In genomic region chr11:74962846-74963407, GRCm38 (mm10) we compare ENCODE assay signal across 15 mouse cellular contexts. TPM values are rescaled to one million over a fixed set of nuclear protein-coding genes. Genes with fewer than 3 reads are reported as not detected.
DNase-seq lines count a peak whose midpoint lies in the region; ATAC-seq and TF ChIP-seq lines count a peak whose summit lies in the region.
"Had no signal": no experiment of that assay in that cellular context is flagged by ENCODE, and none has a peak within 500 bp of the region (broad histone marks: within the 10 kb centered on the region; RNA-seq: fewer than 3 reads in every experiment).

No protein-coding gene starts in this region.

- H3K4me1 ChIP-seq in intestine, embryonic 16.5 days (ENCODE audit: control insufficient read depth, insufficient read depth, low read length), result peaks cover 4% of the 10 kb centered on the region
- H3K4me1 ChIP-seq in intestine, embryonic 15.5 days (replicated peaks), result no peaks in the 10 kb centered on the region
- 0 out of 2 replicates have a peak, but pooled peaks cover 2% of the 10 kb centered on the region for H3K4me1 ChIP-seq in stomach, embryonic 15.5 days
- H3K4me1 ChIP-seq in stomach, postnatal 0 days (replicated peaks; ENCODE audit: control insufficient read depth, insufficient read depth), result no peaks in the 10 kb centered on the region
- H3K4me1 ChIP-seq: embryonic facial prominence, embryonic 13.5 days; midbrain, embryonic 10.5 days had no signal

- no peak overlapping the region for H3K4me2 ChIP-seq in intestine, embryonic 16.5 days (ENCODE audit: low read depth, low read length)
- no peak overlapping the region for H3K4me2 ChIP-seq in intestine, embryonic 15.5 days (replicated peaks)
- H3K4me2 ChIP-seq in stomach, embryonic 15.5 days, result 0 out of 2 replicates have a peak overlapping the region, but pooled peaks have one; percentile 5
- H3K4me2 ChIP-seq in stomach, postnatal 0 days (replicated peaks; ENCODE audit: low read depth), result no peak overlapping the region
- H3K4me2 ChIP-seq: embryonic facial prominence, embryonic 13.5 days; hindbrain, embryonic 14.5 days had no signal

- no peak overlapping the region for H3K4me3 ChIP-seq in intestine, embryonic 16.5 days (ENCODE audit: low read length)
- no peak overlapping the region for H3K4me3 ChIP-seq in intestine, embryonic 15.5 days (replicated peaks)
- no peak overlapping the region for H3K4me3 ChIP-seq in stomach, embryonic 15.5 days (replicated peaks)
- H3K4me3 ChIP-seq in stomach, postnatal 0 days (ENCODE audit: low read depth, low read length), result no peak overlapping the region
- H3K4me3 ChIP-seq: embryonic facial prominence, embryonic 13.5 days; midbrain, embryonic 10.5 days; myocyte had no signal

- DNase-seq in cerebellum, adult 9-10 months, result peak; percentile 22
- no peak for DNase-seq in cerebellum, adult 8-10 months
- DNase-seq in stomach, postnatal 0 days (ENCODE audit: low spot score), result no peak
- peak; percentile 21 for DNase-seq in telencephalon, adult 2 months (ENCODE audit: low read depth, low spot score)
- DNase-seq: gastrocnemius, postnatal 36 days; kidney, adult 9 months had no signal

- ATAC-seq in intestine, embryonic 16.5 days, result no peak
- ATAC-seq in intestine, embryonic 15.5 days, result no peak
- ATAC-seq in stomach, embryonic 15.5 days (ENCODE audit: insufficient read depth, low FRiP score, low read depth), result no peak
- ATAC-seq in stomach, postnatal 0 days (ENCODE audit: low FRiP score, low TSS enrichment), result no peak
- no peak for ATAC-seq in erythroid progenitor cell, adult 5-6 weeks (replicated peaks; ENCODE audit: low FRiP score, poor library complexity, severe bottlenecking)

- TF ChIP-seq EP300 in stomach, postnatal 0 days (optimal IDR thresholded peaks at IDR 0.05), result no peak

- H3K36me3 ChIP-seq in intestine, embryonic 16.5 days (ENCODE audit: control insufficient read depth, insufficient read depth, low read length), result no peaks in the 10 kb centered on the region
- no peaks in the 10 kb centered on the region for H3K36me3 ChIP-seq in intestine, embryonic 15.5 days
- H3K36me3 ChIP-seq in stomach, embryonic 15.5 days, result no peaks in the 10 kb centered on the region
- no peaks in the 10 kb centered on the region for H3K36me3 ChIP-seq in stomach, postnatal 0 days (ENCODE audit: control insufficient read depth, insufficient read depth, low read length)

- no peak for TF ChIP-seq CTCF in stomach, postnatal 0 days (IDR thresholded peaks at IDR 0.05; ENCODE audit: low read depth)

- H3K9me3 ChIP-seq in intestine, embryonic 16.5 days (ENCODE audit: control insufficient read depth, low read length), result no peaks in the 10 kb centered on the region
- no peaks in the 10 kb centered on the region for H3K9me3 ChIP-seq in intestine, embryonic 15.5 days
- H3K9me3 ChIP-seq in stomach, embryonic 15.5 days, result no peaks in the 10 kb centered on the region
- no peaks in the 10 kb centered on the region for H3K9me3 ChIP-seq in stomach, postnatal 0 days (ENCODE audit: control insufficient read depth, low read length)
- H3K9me3 ChIP-seq: embryonic facial prominence, embryonic 13.5 days; midbrain, embryonic 10.5 days had no signal

- 77% methylated on average over 2 of the region's 2 CpGs for WGBS in intestine, embryonic 16.5 days
- 73% methylated on average over 2 of the region's 2 CpGs for WGBS in intestine, embryonic 15.5 days
- 62% methylated on average over 2 of the region's 2 CpGs for WGBS in stomach, embryonic 15.5 days
- WGBS in stomach, postnatal 0 days, result 52% methylated on average over 2 of the region's 2 CpGs

- H3K9ac ChIP-seq in intestine, embryonic 16.5 days (ENCODE audit: low read depth, low read length), result no peak overlapping the region
- no peak overlapping the region for H3K9ac ChIP-seq in intestine, embryonic 15.5 days
- H3K9ac ChIP-seq in stomach, embryonic 15.5 days, result no peak overlapping the region
- H3K9ac ChIP-seq in stomach, postnatal 0 days (ENCODE audit: low read length), result no peak overlapping the region
- H3K9ac ChIP-seq: embryonic facial prominence, embryonic 13.5 days; hindbrain, embryonic 14.5 days; liver, embryonic 14.5 days had no signal

- no peaks in the 10 kb centered on the region for H3K27me3 ChIP-seq in intestine, embryonic 16.5 days (replicated peaks; ENCODE audit: control insufficient read depth, insufficient read depth, low read length)
- H3K27me3 ChIP-seq in intestine, embryonic 15.5 days (replicated peaks), result no peaks in the 10 kb centered on the region
- no peaks in the 10 kb centered on the region for H3K27me3 ChIP-seq in stomach, embryonic 15.5 days (replicated peaks)
- no peaks in the 10 kb centered on the region for H3K27me3 ChIP-seq in stomach, postnatal 0 days (ENCODE audit: control insufficient read depth, insufficient read depth, low read length)
- H3K27me3 ChIP-seq: embryonic facial prominence, embryonic 13.5 days had no signal

- H3K27ac ChIP-seq in intestine, embryonic 16.5 days (ENCODE audit: low read length), result peak overlapping the region; percentile 13; the same call in 1 of the 2 replicates
- no peak overlapping the region for H3K27ac ChIP-seq in intestine, embryonic 15.5 days
- H3K27ac ChIP-seq in stomach, embryonic 15.5 days, result peak overlapping the region; percentile 40; the same call in 1 of the 2 replicates
- no peak overlapping the region for H3K27ac ChIP-seq in stomach, postnatal 0 days (replicated peaks)
- H3K27ac ChIP-seq: embryonic facial prominence, embryonic 13.5 days; hindbrain, embryonic 14.5 days; liver, embryonic 14.5 days; midbrain, embryonic 10.5 days had no signal

RNA-seq across cellular contexts. Expression of gene Srr, which starts 37.2 kb away (rescaled TPM):
- 18.0 and 19.6 TPM in 2 replicates for polyA plus RNA-seq in intestine, embryonic 16.5 days (2015; fragmentation: Nextera tagmentation; extraction: Ambion mirVana)
- polyA plus RNA-seq in intestine, embryonic 15.5 days (2015; fragmentation: Nextera tagmentation; extraction: Ambion mirVana), result 16.1 and 16.6 TPM in 2 replicates
- 16.8 and 17.3 TPM in 2 replicates for polyA plus RNA-seq in stomach, embryonic 15.5 days (2015; fragmentation: Nextera tagmentation; extraction: Ambion mirVana)
- polyA plus RNA-seq in stomach, postnatal 0 days (2015; fragmentation: Nextera tagmentation; extraction: Ambion mirVana), result 8.0 and 9.7 TPM in 2 replicates
- total RNA-seq in erythroid progenitor cell, adult 5-6 weeks (2015; ENCODE audit: low replicate concordance), result 7.9 and 18.0 TPM in 2 replicates
- 4.7 and 6.4 TPM in 2 replicates for total RNA-seq in erythroid progenitor cell, adult 5-6 weeks (2017; ENCODE audit: low replicate concordance)

RNA-seq across cellular contexts. Expression of gene Smg6, which starts 37.3 kb away (rescaled TPM):
- polyA plus RNA-seq in intestine, embryonic 16.5 days (2015; fragmentation: Nextera tagmentation; extraction: Ambion mirVana), result 10.7 and 11.4 TPM in 2 replicates
- polyA plus RNA-seq in intestine, embryonic 15.5 days (2015; fragmentation: Nextera tagmentation; extraction: Ambion mirVana), result 11.9 and 12.4 TPM in 2 replicates
- 14.4 and 16.3 TPM in 2 replicates for polyA plus RNA-seq in stomach, embryonic 15.5 days (2015; fragmentation: Nextera tagmentation; extraction: Ambion mirVana)
- 6.1 and 6.7 TPM in 2 replicates for polyA plus RNA-seq in stomach, postnatal 0 days (2015; fragmentation: Nextera tagmentation; extraction: Ambion mirVana)
- total RNA-seq in erythroid progenitor cell, adult 5-6 weeks (2015; ENCODE audit: low replicate concordance), result 49.9 and 53.7 TPM in 2 replicates
- 91.4 and 96.3 TPM in 2 replicates for total RNA-seq in erythroid progenitor cell, adult 5-6 weeks (2017; ENCODE audit: low replicate concordance)

Comparison
In these comparisons a context has a peak if more than half of its experiments do, and no peak if none do; other contexts are left out.
1. DNase-seq: peak in cerebellum, adult 9-10 months (single experiment) and telencephalon, adult 2 months (single experiment); none in cerebellum, adult 8-10 months (single experiment) and stomach, postnatal 0 days (single experiment).
2. H3K27ac ChIP-seq: peak in intestine, embryonic 16.5 days (single experiment) and stomach, embryonic 15.5 days (single experiment); none in intestine, embryonic 15.5 days (single experiment) and stomach, postnatal 0 days (single experiment).